Mouse (Mus musculus) intestine, postnatal 0 days (tissue): ENCODE measurements around the gene Samd4b. TPM values are rescaled to one million over a fixed set of nuclear protein-coding genes. Genes with fewer than 3 reads are reported as not detected.

ENCODE experiments used
- ATAC-seq: fragments of 200-750 bp; cut with Nextera tagmentation; 2 replicates; pipeline ENCODE4 v1.8.0; 2017; ENCODE audit warnings: mild to moderate bottlenecking, moderate TSS enrichment, moderate library complexity
- H3K27ac ChIP-seq: fragments of 300-500 bp; sonication (generic); 2 replicates; pipeline ENCODE4 v1.5.1; 2014; ENCODE audit warnings: mild to moderate bottlenecking, low read depth, low read length, moderate library complexity
- H3K27me3 ChIP-seq: fragments of 300-500 bp; sonication (generic); replicated peaks from 2 replicates; pipeline ENCODE4 v1.6.1; 2014; ENCODE audit warnings: low read length, mixed read lengths; ENCODE audit not compliant: control insufficient read depth, insufficient read depth
- H3K36me3 ChIP-seq: fragments of 300-500 bp; sonication (generic); 2 replicates; pipeline ENCODE4 v1.6.1; 2014; ENCODE audit warnings: mild to moderate bottlenecking, moderate library complexity; ENCODE audit not compliant: control insufficient read depth, insufficient read depth
- H3K4me1 ChIP-seq: fragments of 300-500 bp; sonication (generic); replicated peaks from 2 replicates; pipeline ENCODE4 v1.6.1; 2014; ENCODE audit warnings: antibody characterized with exemption, low read length, mixed read lengths; ENCODE audit not compliant: control insufficient read depth, insufficient read depth
- H3K4me2 ChIP-seq: fragments of 300-500 bp; sonication (generic); replicated peaks from 2 replicates; pipeline ENCODE4 v1.6.1; 2014; ENCODE audit warnings: low read depth, mild to moderate bottlenecking, moderate library complexity
- H3K4me3 ChIP-seq: fragments of 300-500 bp; sonication (generic); 2 replicates; pipeline ENCODE4 v1.5.1; 2014; ENCODE audit warnings: low read depth, low read length
- H3K9ac ChIP-seq: fragments of 300-500 bp; sonication (generic); 2 replicates; pipeline ENCODE4 v1.6.1; 2014; ENCODE audit warnings: mild to moderate bottlenecking, low read depth, low read length
- H3K9me3 ChIP-seq: fragments of 300-500 bp; sonication (generic); 2 replicates; pipeline ENCODE4 v1.6.1; 2016; ENCODE audit warnings: mixed run types; ENCODE audit not compliant: control insufficient read depth
- CTCF ChIP-seq: sonication (generic); IDR thresholded peaks from 2 replicates; pipeline ENCODE4 v1.5.1; 2016; ENCODE audit warnings: low read depth, mild to moderate bottlenecking, control low read depth, antibody characterized with exemption, moderate library complexity
- WGBS: fragments of 180-500 bp; shearing (Covaris S2); extraction: QIAGEN DNeasy Blood & Tissue Kit; methylation state at CpG from one replicate; pipeline ENCODE4 v1.1.7; 2014; 5-methylcytosine and 5-hydroxymethylcytosine counted together
- polyA plus RNA-seq: library from polyadenylated mRNA; unstranded; fragments of >200 nt; fragmentation: Nextera tagmentation; extraction: Ambion mirVana; gene quantifications from 2 replicates; pipeline ENCODE4 v1.2.1, GENCODE M21; 2015

Samd4b gene
- polyA plus RNA-seq, 1 experiment from 2014 or later = 13.4 TPM

DNA sequence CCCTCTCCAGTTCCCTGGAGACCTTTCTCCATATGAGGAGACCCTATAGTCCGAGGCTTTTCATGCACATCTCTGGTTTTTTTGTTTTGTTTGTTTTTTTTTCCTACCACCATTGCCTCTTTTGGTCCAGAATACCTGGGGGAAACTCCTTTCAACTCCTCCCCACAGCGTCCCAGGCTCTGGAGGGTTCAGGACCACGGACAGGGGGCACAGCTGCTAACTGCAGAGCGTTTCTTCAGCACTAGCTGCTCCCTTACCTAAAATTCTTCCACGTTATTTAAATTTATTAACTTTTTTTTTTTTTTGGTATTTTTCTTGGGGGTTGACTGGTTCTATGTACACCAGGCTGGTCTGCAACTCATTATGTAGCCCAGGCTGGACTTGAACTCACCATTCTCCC, 92.4 kb downstream of the Samd4b start:
- TF ChIP-seq CTCF = no peak
- H3K27me3 ChIP-seq = no peaks in the 10 kb centered on the region
- no peak for ATAC-seq
- no peaks in the 10 kb centered on the region for H3K4me1 ChIP-seq
- H3K9ac ChIP-seq = no peak overlapping the region
- 5% methylated on average over 5 of the region's 5 CpGs for WGBS
- H3K4me3 ChIP-seq = no peak overlapping the region
- no peaks in the 10 kb centered on the region for H3K9me3 ChIP-seq
- no peaks in the 10 kb centered on the region for H3K36me3 ChIP-seq
- H3K27ac ChIP-seq = no peak overlapping the region
- H3K4me2 ChIP-seq = no peak overlapping the region

DNA sequence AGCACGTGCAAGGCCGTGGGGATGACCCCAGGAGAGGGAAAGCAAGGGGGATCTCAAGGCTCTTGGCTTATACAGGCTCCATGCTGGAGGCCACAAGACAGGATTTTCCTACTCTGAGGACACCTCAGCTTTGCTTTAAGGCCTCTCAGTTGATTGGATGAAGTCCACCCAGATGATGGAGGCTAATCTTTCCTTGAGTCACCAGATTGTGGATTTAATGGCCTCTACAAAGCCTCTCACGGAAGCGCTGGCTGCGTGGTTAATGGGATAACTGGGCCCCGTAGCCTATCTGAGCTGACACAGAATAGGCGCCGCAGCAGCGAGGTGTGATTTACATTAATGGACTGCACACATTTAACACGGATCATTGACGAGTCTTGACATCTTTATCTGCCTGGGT, 102.5 kb downstream of the Samd4b start:
- ATAC-seq = no peak
- Histone ChIP-seq H3K4me2 (no peak overlapping the region), H3K4me1 (no peaks in the 10 kb centered on the region), H3K9me3 (no peaks in the 10 kb centered on the region), H3K27me3 (no peaks in the 10 kb centered on the region), H3K4me3 (no peak overlapping the region), H3K36me3 (no peaks in the 10 kb centered on the region), H3K9ac (no peak overlapping the region), H3K27ac (no peak overlapping the region)
- no peak for TF ChIP-seq CTCF
- WGBS = 76% methylated on average over 11 of the region's 11 CpGs

DNA sequence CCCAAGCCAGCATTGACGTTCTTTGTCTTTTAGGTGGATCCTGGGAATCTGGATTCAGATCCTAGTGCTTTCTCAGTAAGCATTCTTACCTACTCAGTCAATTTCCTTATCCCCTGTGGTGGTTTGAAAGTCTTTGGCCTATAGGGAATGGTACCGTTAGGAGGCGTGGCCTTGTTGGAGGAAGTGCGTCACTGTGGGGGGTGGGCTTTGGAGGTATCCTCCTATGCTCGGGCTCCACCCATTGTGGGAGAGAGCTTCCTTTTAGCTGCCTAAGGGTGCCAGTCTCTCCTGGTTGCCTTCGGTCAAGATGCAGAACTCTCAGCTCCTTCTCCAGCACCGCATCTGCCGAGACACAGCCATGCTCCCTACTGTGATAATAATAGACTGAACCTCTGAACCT, 105.6 kb downstream of the Samd4b start:
- no peak overlapping the region for H3K27ac ChIP-seq
- H3K9ac ChIP-seq = no peak overlapping the region
- TF ChIP-seq CTCF = no peak
- no peak overlapping the region for H3K4me2 ChIP-seq
- no peaks in the 10 kb centered on the region for H3K27me3 ChIP-seq
- ATAC-seq = no peak
- H3K4me3 ChIP-seq = no peak overlapping the region
- H3K9me3 ChIP-seq = no peaks in the 10 kb centered on the region
- no peaks in the 10 kb centered on the region for H3K36me3 ChIP-seq
- WGBS = 89% methylated on average over 8 of the region's 8 CpGs
- H3K4me1 ChIP-seq = no peaks in the 10 kb centered on the region

DNA sequence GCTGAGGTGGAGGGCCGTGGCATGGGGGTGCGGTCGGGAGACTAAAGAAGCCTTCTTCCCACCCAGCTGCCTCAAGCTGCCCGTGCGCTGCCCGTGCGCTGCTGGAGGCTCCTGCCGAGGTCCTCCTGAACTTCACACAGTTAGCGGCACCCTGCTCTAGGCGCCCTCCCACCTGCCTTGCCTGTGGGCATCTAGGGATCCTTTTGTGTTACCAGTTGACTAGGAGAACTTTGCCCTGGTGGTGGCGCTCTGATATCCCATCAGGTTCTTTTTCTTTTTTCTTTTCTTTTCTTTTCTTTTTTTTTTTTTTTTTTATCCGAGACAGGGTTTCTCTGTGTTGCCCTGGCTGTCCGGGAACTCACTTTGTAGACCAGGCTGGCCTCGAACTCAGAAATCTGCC, 107.0 kb downstream of the Samd4b start:
- Histone ChIP-seq H3K27me3 (no peaks in the 10 kb centered on the region), H3K4me2 (peak overlapping the region; percentile 33; the same call in 1 of the 2 replicates), H3K36me3 (no peaks in the 10 kb centered on the region), H3K4me1 (no peaks in the 10 kb centered on the region), H3K9me3 (no peaks in the 10 kb centered on the region), H3K4me3 (no peak overlapping the region), H3K9ac (no peak overlapping the region), H3K27ac (no peak overlapping the region)
- TF ChIP-seq CTCF = no peak
- ATAC-seq = no peak
- WGBS = 29% methylated on average over 14 of the region's 14 CpGs

DNA sequence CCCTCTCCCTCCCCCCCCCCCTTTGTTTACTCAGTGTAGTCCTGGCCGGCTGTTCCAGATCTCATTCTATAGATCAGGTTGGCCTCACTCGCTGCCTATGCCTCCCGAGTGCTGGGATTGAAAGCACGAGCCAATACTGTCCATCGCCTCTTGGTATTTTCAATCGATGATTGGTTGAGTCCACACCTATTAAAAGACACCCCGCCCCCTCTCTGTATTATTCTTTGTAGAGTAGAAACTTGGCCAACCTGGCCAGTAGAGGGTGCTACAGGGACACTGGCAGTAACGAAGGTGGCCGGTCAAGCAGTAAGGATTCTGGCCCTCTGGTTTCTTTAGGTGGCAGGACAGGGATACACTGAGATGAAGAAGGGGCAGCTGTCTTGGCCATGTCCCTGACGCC, 107.5 kb downstream of the Samd4b start:
- H3K4me2 ChIP-seq = peak overlapping the region; percentile 33; the same call in 1 of the 2 replicates
- H3K27me3 ChIP-seq = no peaks in the 10 kb centered on the region
- H3K9me3 ChIP-seq = no peaks in the 10 kb centered on the region
- H3K4me1 ChIP-seq = no peaks in the 10 kb centered on the region
- 4% methylated on average over 10 of the region's 10 CpGs for WGBS
- no peaks in the 10 kb centered on the region for H3K36me3 ChIP-seq
- ATAC-seq = peak; percentile 83
- peak; percentile 86 for TF ChIP-seq CTCF
- no peak overlapping the region for H3K9ac ChIP-seq
- no peak overlapping the region for H3K4me3 ChIP-seq
- H3K27ac ChIP-seq = no peak overlapping the region

DNA sequence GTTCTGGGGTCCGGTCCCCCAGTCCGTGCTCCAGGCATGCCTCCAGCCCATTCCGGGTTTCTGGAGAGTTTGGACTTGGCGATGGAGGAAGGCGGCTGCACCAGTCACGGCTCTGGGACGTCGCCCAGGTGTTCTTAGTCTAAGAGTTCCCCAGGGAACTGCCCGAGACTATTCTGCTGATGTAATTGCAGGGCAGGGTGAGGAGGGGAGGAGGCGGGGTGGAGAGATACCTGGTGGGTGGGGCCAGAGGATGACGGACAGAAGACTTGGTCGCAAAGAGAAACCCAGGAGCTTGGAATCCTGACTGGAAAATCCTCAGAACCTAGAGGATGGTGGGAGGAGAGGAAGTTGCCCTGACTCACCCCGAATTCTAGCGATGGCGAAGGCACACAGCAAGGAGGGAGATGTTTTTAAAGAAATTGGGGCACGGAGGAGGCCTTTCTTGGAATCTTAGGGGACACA, 109.9 kb downstream of the Samd4b start:
- H3K27ac ChIP-seq = no peak overlapping the region
- 1% methylated on average over 16 of the region's 16 CpGs for WGBS
- H3K9me3 ChIP-seq = no peaks in the 10 kb centered on the region
- no peaks in the 10 kb centered on the region for H3K36me3 ChIP-seq
- peak overlapping the region; percentile 47 for H3K4me2 ChIP-seq
- no peaks in the 10 kb centered on the region for H3K4me1 ChIP-seq
- no peak overlapping the region for H3K9ac ChIP-seq
- H3K27me3 ChIP-seq = no peaks in the 10 kb centered on the region
- no peak for TF ChIP-seq CTCF
- H3K4me3 ChIP-seq = peak overlapping the region; percentile 16; the same call in 1 of the 2 replicates
- peak; percentile 60; the same call in 1 of the 2 replicates for ATAC-seq

DNA sequence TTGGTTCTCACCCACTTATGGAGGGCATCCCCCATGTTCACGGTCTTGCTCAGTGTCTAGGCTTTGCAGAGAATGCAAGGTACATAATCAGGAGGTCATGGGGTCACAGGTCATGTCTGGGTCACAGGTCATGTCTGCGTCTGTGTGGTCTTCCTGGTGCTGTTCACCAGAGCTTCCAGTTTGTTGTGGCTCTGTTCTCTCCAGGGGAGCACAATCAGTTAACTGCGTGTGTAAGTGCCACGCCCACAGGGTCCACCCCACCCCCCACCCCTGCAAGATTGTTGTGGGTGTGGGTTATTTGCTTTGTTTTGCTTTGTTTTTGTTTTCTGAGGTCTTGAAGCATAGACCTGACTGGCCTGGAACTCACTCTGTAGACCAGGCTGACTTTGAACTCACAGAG, 113.8 kb downstream of the Samd4b start:
- Histone ChIP-seq H3K4me1 (no peaks in the 10 kb centered on the region), H3K9me3 (no peaks in the 10 kb centered on the region), H3K4me2 (no peak overlapping the region), H3K9ac (no peak overlapping the region), H3K4me3 (no peak overlapping the region), H3K36me3 (no peaks in the 10 kb centered on the region), H3K27me3 (no peaks in the 10 kb centered on the region), H3K27ac (no peak overlapping the region)
- TF ChIP-seq CTCF = no peak
- ATAC-seq = no peak
- WGBS = 26% methylated on average over 4 of the region's 4 CpGs
